Mouse (Mus musculus) heart, embryonic 11.5 days (tissue): ENCODE measurements around the gene Barhl2. TPM values are rescaled to one million over a fixed set of nuclear protein-coding genes. Genes with fewer than 3 reads are reported as not detected.

ENCODE experiments used
- polyA plus RNA-seq: library from polyadenylated mRNA; unstranded; fragments of >200 nt; fragmentation: Nextera tagmentation; extraction: Ambion mirVana; gene quantifications from 2 replicates; pipeline ENCODE4 v1.2.1, GENCODE M21; 2014

Barhl2 gene
- polyA plus RNA-seq, 1 experiment from 2014 or later: not detected

Other genes with a start within 250 kb of the Barhl2 start
- gene Gm17304, start 150.9 kb upstream of the Barhl2 start, polyA plus RNA-seq: not detected in 2 replicates
- 57.5 and 82.8 TPM in 2 replicates for gene Zfp644, start 239.1 kb upstream of the Barhl2 start, polyA plus RNA-seq